Mouse (Mus musculus) liver, adult 2 months (tissue): ENCODE results near the gene Chaf1a. TPM values are rescaled to one million over a fixed set of nuclear protein-coding genes. Genes with fewer than 3 reads are reported as not detected.

ENCODE experiments used
- DNase-seq: peaks from one replicate; pipeline ENCODE4 v3.0.0-alpha.2; 2011; ENCODE audit warnings: low read depth, low spot score; ENCODE audit errors: extremely low read depth
- H3K27ac ChIP-seq: fragments of 200-500 bp; replicated peaks from 2 replicates; pipeline ENCODE4 v1.5.1; 2012; ENCODE audit warnings: low read depth, mild to moderate bottlenecking, control low read depth, inconsistent platforms, low read length; ENCODE audit not compliant: insufficient read depth
- H3K27me3 ChIP-seq: fragments of 200-500 bp; 2 replicates; pipeline ENCODE4 v1.6.1; 2012; ENCODE audit warnings: mild to moderate bottlenecking, moderate library complexity, low read length, inconsistent platforms; ENCODE audit not compliant: control insufficient read depth, insufficient read depth
- H3K36me3 ChIP-seq: fragments of 200-500 bp; 2 replicates; pipeline ENCODE4 v1.6.1; 2012; ENCODE audit warnings: low read length, inconsistent platforms; ENCODE audit not compliant: control insufficient read depth, insufficient read depth
- H3K4me1 ChIP-seq: fragments of 200-500 bp; 2 replicates; pipeline ENCODE4 v1.6.1; 2011; ENCODE audit warnings: low read length; ENCODE audit not compliant: control insufficient read depth, insufficient read depth
- H3K4me3 ChIP-seq: fragments of 200-500 bp; 2 replicates; pipeline ENCODE4 v1.5.1; 2011; ENCODE audit warnings: low read depth, mild to moderate bottlenecking, control low read depth, low read length, moderate library complexity; ENCODE audit not compliant: insufficient read depth
- H3K79me2 ChIP-seq: fragments of 200-500 bp; 2 replicates; pipeline ENCODE4 v1.6.1; 2012; ENCODE audit warnings: inconsistent platforms, mild to moderate bottlenecking, low read length, moderate library complexity; ENCODE audit not compliant: control insufficient read depth, insufficient read depth
- H3K9ac ChIP-seq: fragments of 200-500 bp; 2 replicates; pipeline ENCODE4 v1.6.1; 2012; ENCODE audit warnings: low read depth, mild to moderate bottlenecking, control low read depth, inconsistent platforms, low read length
- CTCF ChIP-seq: fragments of 200-500 bp; IDR thresholded peaks from 2 replicates; pipeline ENCODE4 v1.5.1; 2011; ENCODE audit warnings: low read depth, low read length, control low read depth
- POLR2A ChIP-seq: fragments of 200-500 bp; IDR thresholded peaks from 2 replicates; pipeline ENCODE4 v1.6.1; 2011; ENCODE audit warnings: low read length, control low read depth; ENCODE audit not compliant: insufficient read depth; ENCODE audit errors: extremely low read depth
- WGBS: fragments of 180-500 bp; shearing (Covaris S2); methylation state at CpG from one replicate; pipeline ENCODE4 v1.1.7; 2018; 5-methylcytosine and 5-hydroxymethylcytosine counted together
- polyA plus RNA-seq: library from polyadenylated mRNA; depleted of rRNA; stranded (reverse); fragments of >200 nt; gene quantifications from 2 replicates; pipeline ENCODE4 v1.2.3, GENCODE M21; 2012
- total RNA-seq: library from RNA; depleted of rRNA; stranded (reverse); fragments of >200 nt; gene quantifications from 2 replicates; pipeline ENCODE4 v1.2.3, GENCODE M21; 2014

The Chaf1a gene
- total and polyA plus RNA-seq, 2 experiments: 0.26 to 0.37 TPM

DNA sequence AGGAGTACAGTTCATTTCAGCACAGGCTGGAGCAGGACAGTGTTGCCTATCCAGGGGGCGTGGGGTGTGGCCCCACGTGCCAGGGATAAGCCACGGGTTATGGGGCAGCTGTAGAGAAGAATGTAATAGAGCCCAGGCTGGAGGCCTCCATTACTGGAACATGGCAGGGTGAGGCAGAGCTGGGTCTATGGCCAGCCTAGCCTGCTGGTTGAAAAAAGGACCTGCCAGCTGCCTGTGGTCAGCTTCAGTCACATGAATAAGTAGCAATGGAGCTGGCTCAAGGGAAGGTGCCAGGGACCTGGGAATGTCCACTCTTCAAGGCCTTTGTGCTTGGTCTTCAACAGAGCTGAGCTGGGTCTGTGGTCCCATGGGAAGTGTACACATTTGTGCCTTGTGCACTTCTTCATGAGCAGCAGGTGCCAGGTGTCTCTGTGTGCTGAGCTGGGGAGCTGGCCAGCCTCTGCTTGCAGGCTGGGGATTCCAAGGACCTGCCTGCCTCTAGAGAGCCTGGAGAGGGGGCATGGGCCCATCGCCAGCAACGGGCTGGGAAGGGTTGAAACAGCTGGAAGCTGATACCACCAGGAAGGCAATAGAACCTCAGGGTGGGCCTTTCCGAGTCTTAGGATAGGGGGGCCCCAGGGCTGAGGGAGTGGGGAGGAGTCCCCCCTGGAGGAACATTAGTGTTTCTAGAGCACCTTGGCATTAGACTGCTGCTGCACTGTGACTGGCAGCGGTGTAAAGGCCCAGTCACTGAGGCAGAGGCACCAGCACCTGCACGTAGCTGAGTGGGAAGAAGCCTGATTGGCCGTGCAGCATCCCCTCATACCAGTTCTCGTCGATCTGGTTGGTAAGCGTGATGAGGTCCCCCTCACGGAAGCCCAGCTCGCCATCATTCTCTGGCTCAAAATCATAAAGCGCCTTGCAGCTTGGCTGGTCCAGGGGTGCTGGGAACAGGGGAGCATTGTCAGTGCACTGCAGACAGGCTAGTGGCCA lies 23.1 kb upstream of the Chaf1a start:
- no peak for DNase-seq
- no peaks in the 10 kb centered on the region for H3K27me3 ChIP-seq
- TF ChIP-seq POLR2A (no peak), CTCF (no peak)
- H3K9ac ChIP-seq: no peak overlapping the region
- H3K4me3 ChIP-seq: no peak overlapping the region
- 83% methylated on average over 15 of the region's 15 CpGs for WGBS
- no peak overlapping the region for H3K27ac ChIP-seq
- peaks cover 1% of the 10 kb centered on the region; the same call in 1 of the 2 replicates for H3K79me2 ChIP-seq
- peaks cover 4% of the 10 kb centered on the region; the same call in 1 of the 2 replicates for H3K36me3 ChIP-seq
- peaks cover 6% of the 10 kb centered on the region; the same call in 1 of the 2 replicates for H3K4me1 ChIP-seq

DNA sequence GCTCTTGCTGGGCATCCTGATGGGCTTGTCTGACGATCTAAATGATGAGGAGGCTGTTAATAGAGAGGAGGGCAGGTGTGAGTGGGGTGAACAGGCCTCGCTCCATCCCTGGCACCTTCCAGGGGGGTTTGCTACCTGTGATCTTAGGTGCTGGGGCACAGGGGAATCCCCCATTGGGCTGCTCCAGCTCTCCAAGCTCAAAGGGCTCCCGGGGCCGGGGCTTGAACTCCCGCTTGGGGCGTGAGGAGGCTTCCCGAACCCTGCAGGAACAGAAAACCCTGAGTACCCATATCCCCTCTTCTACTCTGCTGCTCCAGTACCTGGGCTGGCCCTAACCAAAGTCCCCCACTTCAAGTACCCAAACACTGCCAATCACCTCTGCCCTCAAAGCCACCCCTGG lies 22.4 kb upstream of the Chaf1a start:
- DNase-seq: no peak
- Histone ChIP-seq H3K4me1 (peaks cover 6% of the 10 kb centered on the region; the same call in 1 of the 2 replicates), H3K36me3 (peaks cover 4% of the 10 kb centered on the region; the same call in 1 of the 2 replicates), H3K27ac (no peak overlapping the region), H3K9ac (no peak overlapping the region), H3K79me2 (peaks cover 9% of the 10 kb centered on the region; the same call in 1 of the 2 replicates), H3K4me3 (no peak overlapping the region), H3K27me3 (no peaks in the 10 kb centered on the region)
- TF ChIP-seq CTCF (no peak), POLR2A (no peak)
- 89% methylated on average over 7 of the region's 7 CpGs for WGBS

DNA sequence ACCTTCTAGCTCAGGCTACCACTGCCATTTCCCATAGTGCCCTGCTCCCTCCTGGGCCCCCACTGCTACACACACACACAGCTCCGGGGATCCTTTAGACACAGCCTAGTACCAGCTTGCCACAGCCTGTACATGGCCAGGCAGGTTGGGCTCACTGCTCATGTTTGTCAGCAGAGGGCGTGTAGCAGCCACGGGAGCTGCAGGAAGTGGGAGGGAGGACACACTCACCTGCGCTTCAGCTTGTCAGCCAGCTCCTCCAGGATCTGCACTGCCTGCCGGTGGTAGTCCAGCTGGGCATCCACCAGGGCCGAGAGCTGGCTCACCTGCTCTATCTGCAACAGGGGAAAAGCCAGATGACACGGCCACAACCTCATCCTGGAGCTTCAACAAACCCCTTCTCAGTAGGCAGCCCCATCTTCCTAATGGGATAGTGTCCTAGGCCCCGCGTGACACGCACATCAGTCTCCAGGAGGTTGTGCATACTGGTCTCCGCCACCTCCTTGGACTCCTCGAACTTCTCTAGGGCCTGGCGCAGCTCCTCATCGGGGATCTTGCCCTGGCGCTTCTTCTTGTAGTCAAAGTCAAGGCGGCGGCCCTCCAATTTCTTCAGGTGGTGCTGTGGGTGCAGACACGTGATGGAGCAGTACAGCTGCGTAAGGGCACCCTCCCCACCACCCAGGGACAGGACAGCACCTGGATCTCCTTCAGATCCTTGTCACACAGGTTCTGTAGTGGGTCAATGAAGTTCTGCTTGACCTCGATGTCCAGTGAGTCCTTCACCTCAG lies 21.7 kb upstream of the Chaf1a start:
- peaks cover 13% of the 10 kb centered on the region; the same call in 1 of the 2 replicates for H3K79me2 ChIP-seq
- WGBS: 70% methylated on average over 20 of the region's 20 CpGs
- TF ChIP-seq POLR2A: no peak
- peak; percentile 85 for TF ChIP-seq CTCF
- H3K27ac ChIP-seq: no peak overlapping the region
- peaks cover 9% of the 10 kb centered on the region; the same call in 1 of the 2 replicates for H3K4me1 ChIP-seq
- H3K36me3 ChIP-seq: peaks cover 4% of the 10 kb centered on the region; the same call in 1 of the 2 replicates
- no peak overlapping the region for H3K9ac ChIP-seq
- DNase-seq: peak; percentile 46
- H3K27me3 ChIP-seq: no peaks in the 10 kb centered on the region
- H3K4me3 ChIP-seq: no peak overlapping the region

DNA sequence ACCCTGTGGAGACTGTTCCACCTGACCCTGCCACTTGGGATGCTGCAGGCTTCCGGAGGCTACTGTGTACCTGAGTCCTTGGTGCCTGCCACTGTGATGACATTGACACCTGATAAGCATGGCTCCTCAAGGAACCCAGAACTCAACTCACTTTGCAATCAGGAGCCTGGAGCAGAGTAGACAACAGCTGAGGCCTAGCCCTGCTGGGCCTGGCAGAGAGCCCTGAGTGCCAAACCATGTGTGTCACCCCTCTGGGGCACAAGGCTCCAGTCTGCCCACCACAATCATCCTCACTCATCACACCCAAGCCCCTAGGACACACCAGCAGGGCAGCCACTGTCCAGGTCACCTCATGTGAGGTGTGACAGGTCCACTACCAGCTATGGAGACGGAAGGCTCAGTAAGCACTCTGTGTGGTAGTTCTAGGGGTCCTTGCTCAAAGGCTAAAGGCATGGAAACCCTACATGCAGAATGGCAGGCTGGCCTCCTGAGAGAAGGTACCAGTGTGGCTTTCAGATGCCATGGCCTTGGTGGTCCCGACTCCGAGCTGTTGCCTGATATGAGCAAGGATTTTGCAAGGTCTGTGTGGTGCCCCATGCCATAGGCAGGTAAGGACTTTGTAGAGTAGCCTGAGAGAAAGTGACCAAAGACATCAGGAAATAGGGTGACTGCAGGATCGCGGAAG lies 19.7 kb upstream of the Chaf1a start:
- H3K36me3 ChIP-seq: peaks cover 2% of the 10 kb centered on the region; the same call in 1 of the 2 replicates
- 89% methylated on average over 6 of the region's 6 CpGs for WGBS
- no peaks in the 10 kb centered on the region for H3K27me3 ChIP-seq
- peaks cover 13% of the 10 kb centered on the region; the same call in 1 of the 2 replicates for H3K4me1 ChIP-seq
- no peak overlapping the region for H3K4me3 ChIP-seq
- no peak overlapping the region for H3K27ac ChIP-seq
- TF ChIP-seq CTCF (no peak), POLR2A (no peak)
- H3K9ac ChIP-seq: no peak overlapping the region
- H3K79me2 ChIP-seq: peaks cover 28% of the 10 kb centered on the region; the same call in 1 of the 2 replicates
- DNase-seq: no peak

DNA sequence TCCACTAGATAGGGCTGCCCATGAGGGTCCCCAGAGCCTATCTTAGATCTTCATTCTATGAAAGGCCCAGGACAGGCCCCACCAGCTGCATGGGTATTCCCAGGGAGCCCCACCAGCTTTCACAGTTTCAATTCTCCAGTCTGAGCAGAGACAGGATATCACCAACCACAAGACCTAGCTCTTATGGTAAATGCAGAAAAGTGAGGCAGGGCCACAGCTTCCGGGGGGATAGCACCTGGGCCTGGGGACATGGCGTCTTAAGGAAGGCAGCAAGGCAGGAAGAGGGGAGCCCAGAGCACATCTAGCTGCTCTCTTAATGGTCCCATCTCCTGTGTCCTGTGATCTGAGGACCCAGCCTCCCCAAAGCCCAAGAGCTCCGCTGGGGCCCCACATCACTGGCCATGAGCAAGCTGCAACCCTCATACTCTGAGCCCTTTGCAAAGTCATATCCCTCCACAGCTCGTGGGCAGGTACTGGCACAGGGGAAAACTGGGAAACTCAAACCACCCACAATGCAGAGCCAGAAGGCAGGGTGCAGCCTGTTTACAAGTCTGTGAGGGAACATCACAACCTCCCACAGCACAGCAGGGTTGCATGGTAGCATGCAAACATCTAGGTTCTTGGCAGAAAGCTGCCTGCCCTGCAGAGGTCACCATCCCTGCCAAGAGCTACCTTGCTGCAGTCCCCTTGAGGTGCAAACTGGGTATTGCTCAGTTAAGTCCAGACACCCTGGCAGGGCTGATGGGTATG lies 18.9 kb upstream of the Chaf1a start:
- no peak for DNase-seq
- 79% methylated on average over 4 of the region's 4 CpGs for WGBS
- Histone ChIP-seq H3K27me3 (no peaks in the 10 kb centered on the region), H3K4me3 (no peak overlapping the region), H3K4me1 (peaks cover 13% of the 10 kb centered on the region; the same call in 1 of the 2 replicates), H3K79me2 (peaks cover 36% of the 10 kb centered on the region), H3K36me3 (peaks cover 1% of the 10 kb centered on the region; the same call in 1 of the 2 replicates), H3K9ac (no peak overlapping the region), H3K27ac (no peak overlapping the region)
- no peak for TF ChIP-seq POLR2A
- no peak for TF ChIP-seq CTCF
